Mouse (Mus musculus) neural tube, embryonic 10.5 days (tissue): ENCODE measurements around the gene Timp2.
"Not testable (repeated sequence)": the region's sequence is repeated elsewhere in the genome, so short reads cannot be mapped to it uniquely, and the experiment has no call there.

Experiments
- DNase-seq: peaks from one replicate; pipeline ENCODE4 v3.0.0-alpha.2; 2017; ENCODE audit warnings: low spot score; ENCODE audit errors: extremely low spot score

The Timp2 gene

DNA sequence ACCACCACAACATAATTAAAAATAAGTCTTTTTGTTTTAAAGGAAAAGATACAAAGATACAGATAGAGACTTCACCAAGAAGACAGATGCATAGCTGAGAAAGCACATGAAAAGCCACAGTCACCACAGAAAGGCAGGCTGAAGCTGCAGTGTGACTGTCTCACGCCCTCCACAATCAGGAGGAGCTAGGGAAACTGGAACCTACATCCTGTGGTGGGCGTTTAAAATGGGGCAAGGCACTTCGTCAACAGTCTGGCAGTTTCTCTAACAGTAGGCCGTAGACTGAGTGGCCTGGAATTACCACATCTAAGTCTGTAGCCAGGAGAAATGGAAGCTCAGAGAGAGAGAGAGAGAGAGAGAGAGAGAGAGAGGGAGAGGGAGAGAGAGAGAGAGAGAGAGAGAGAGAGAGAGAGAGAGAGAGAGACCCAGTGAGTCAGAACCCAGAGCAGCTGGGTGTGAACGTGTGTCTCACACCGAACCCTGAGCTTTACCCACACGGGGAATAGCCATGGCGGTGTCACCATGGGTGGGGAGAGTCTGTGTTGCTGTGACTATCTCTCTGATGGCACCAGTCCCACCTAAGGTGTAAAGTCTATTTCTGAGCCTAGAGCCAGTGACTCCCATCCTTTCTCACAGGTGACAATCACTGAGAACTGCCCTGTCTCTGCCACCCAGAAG lies 17.9 kb downstream of the Timp2 start:
- DNase-seq, result no peak

DNA sequence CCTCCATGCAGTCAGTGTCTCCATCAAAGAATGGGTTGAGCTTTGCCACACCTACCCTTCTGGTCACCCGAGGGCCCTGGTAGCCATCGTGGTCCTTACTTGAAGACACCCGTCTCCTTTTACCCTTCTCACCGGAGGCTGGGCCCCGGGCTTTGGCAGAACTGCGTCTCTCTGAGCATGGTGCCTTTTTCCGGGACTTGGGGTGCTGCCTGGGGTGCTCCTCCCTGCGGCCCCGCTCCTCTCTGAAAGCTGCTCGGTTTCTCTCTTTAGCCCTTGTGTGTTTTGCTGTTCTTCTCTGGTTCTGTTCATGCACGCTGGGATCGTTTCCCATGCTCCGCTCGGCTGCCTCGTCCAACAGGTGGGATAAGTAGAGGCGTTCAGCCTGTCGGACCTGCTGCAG lies 22.1 kb downstream of the Timp2 start:
- no peak for DNase-seq

DNA sequence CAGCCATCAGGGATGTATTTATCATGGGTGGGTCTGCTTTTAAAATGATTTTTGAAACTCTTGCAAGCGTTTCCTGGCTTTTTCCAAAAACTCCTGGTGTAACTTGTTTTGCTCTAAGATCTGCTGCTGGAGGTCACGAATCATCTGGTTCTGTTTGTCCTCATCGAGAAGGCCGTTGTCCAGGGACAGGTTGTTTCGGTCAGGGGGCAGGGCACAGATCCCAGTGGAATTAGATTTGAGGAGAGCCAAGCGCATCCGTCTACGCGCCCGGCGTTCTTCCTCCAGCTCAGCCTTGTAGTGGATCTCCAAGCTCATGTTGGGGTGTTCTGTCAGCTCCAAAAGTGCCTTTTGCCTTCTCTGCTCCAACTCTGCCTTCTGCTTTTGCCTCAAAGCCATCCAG lies 23.2 kb downstream of the Timp2 start:
- no peak for DNase-seq

DNA sequence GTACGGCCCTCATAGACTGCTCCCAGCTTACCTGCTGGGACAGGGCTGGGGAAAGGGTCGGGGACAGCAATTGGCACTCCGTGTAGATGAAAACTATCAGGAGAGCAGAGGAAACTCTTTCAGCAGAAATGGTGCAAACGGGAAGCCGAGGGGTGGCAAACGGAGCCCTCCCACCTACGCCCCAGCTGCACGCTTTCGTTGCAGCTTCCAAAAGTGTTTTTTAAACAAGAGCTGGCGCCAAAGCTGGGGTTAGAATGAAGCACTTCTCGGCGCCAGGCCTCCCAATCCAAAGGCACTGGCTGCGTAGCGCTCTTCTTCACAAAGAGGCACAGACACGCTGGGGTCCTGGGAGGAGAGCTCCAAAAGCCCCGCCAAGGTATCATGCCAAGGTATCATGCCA lies 24.8 kb downstream of the Timp2 start:
- DNase-seq, result no peak

DNA sequence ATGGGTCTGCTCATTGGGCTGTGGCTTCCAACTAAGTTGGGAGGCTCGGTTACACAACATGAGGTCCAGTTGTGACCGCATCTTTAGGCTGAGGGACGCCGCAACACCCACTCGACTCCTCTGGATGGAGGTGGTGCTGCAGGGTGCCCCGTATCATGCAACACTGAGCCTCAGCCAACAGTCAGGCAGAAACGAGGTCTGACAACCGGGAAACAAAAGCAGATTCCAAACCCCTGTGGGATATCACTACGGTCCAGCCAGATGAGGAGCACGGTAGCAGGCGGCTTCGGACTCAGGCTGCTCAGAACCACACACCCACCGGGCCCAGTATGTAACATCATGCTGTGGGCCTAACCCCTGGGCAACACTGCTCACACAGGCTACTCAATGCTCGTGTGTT lies 25.2 kb downstream of the Timp2 start:
- DNase-seq, result no peak

DNA sequence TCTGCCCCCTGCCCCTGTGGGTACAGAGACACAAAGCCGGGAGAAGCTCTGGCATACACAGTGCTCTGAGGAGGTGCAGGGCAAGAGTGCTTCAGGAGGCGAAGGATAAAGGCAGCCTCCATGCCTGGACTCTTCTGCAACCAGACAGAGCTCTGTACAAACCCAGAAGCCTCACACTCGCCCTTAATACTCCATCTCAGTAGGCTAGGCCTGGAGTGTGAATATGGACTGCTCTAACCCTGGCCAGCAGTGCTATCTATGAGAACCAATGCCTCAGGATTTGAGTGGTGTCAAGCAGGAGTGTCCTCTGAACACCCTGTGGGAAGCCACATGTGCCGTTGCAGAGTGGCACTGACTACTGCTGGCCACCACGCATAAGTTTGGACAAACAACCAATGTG lies 26.6 kb downstream of the Timp2 start:
- DNase-seq, result no peak

DNA sequence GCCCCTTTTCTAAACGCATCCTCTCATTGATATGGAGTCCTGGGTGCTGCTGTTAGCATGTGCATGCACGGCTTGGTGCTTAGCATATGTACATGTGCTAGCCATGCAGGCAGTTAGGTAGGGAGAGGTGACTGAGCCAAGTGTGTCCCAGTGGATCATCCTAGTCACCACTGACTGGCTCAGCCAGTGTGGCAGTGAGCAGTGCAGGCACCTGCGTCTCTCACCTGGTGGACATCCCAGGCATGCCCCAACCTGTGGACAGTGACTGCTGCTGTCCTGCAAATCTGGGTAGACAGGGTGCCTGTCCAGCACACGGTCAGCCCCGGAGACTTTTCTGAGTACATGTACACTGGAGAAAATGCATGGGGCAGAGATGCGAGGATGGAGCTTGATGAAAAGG lies 27.0 kb downstream of the Timp2 start:
- DNase-seq, result no peak

DNA sequence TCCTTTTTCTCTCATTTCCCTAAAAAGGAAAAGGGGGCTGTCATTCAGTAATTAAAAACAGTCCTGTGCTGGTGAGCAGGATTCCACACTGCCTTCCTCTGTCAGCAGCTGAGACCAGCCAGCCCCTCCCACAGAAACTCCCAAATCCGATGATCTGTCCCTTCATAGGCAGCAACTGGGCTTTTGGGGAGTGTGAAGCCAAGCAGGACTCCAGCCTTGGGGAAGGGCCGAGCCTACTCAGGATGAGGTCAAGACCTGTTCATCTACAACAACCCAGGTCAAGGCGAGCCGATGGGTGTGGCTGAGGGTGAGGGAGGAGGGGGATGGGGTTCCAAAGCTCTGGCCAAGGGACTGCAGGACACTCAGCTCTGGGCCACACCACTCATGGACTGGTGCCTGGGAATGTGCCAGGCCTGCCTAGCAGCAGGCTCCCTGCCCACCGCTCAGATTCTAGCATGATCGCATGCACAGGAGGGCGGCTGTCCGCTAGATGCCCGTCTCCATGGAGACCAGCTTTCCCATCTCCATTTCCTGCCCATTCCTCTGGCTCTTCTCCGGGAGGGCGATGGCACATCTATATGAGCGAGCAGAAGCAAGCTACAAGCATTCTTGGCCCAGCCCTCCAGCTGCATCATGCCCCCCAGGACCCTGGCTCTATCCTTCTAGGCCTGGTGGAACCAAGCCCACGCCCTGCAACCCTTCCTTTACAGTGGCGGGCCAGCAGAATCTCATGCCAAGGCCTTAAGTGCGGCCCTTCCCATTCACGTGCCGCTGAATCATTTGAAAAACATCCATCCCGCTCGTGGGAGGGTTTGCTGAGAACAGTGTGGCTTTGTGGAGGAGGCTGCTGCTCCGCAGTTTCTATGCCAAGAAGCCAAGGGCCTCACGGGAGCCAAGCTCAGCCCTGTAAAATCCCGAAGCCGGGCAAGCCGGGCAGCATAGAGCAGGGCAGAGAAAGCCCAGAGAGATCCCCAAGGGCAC lies 28.3 kb downstream of the Timp2 start:
- no peak for DNase-seq

DNA sequence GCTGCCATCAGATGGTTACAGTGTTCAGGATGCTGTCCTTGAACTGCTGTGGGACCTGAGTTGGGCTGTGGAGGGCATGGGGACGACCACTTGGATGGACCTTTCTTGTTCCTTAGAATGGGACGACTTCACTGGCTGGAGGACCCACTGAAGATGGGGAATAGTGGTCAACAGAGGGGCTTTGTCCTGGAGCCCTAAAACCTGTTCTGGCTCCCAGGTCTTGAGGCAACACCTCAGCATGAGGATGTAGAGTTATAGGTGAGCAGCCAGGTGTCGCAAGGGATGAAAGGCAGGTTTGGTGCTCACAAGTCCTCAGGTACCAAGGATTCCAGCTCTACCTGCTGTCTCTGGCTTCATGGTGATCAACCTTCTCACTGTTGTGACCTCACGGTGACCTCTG lies 29.0 kb downstream of the Timp2 start:
- no peak for DNase-seq

DNA sequence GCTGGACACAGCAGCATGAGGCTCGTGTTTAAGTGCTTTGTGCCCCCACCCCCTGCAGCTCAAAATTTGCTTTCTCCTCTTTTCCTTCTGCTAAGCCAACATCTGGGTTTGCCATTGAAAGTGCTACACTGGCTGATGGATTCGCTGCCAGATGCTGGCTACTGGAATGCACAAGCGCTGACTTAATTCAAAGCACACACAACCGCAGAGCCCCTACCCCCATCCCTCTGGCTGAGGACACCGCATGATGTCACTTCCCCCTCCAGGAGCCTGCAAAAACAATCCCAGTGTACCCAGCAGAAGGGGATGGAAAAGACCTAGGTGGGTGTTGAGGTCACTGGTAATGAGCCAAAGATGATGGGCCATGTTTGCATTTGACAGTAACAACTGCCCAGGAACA lies 31.0 kb downstream of the Timp2 start:
- peak; percentile 58 for DNase-seq

DNA sequence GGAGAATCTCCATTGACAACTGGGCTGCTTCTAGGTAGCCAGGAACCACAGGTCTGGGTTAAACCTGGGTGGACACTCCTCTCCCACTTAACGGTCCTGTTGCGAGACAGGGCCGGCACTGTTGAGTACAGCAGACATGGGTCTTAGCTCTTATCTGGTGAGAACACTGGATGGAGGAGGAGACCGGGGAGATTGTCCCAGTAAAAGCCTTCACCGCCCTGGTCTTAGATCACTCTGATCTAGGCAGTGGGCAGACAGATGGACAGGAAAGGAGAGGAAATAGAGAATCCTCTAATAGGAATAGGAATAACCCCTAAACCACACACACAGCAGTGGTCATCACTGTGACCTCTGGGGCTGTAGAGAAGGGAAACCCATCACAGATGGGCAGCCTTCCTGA lies 31.6 kb downstream of the Timp2 start:
- DNase-seq, result peak; percentile 27

DNA sequence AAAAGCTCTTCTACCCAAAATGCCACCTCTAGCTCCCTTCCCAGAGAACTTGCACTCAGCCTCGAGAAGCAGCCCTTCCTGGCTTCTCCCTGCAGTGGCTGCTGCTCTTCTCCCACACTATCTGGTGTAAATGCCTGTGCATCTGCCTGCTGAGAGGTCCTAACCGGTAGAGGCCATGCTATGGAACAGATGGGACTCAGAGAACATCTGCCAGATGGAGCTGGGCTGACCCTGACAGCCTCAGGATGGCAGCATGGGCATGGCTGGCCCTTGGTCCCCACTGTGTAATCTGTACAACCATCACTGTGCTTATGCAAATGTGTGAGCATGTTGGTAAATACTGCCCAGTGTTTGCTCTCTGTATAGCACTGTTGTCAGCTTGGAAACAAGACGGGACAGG lies 32.9 kb downstream of the Timp2 start:
- no peak for DNase-seq

DNA sequence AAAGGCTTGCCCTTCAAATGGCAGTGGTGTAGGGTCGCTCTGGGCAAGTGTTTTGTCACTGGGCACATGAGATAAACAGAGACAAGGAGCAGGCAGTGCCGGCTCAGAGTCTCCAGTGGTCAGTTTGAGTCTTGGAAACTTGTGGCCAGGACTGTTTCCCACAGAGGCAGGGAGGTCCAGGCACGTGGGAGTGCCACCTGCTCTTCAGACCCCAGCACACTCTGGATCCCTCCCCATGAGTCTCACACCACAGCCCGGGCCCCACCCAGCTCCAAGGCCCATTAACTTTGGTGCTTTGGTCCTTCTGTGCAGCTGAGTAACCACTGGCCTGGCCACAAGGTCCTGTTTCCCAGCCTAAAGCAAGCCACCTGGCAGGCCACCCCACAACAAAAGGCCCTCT lies 33.6 kb downstream of the Timp2 start:
- no peak for DNase-seq

DNA sequence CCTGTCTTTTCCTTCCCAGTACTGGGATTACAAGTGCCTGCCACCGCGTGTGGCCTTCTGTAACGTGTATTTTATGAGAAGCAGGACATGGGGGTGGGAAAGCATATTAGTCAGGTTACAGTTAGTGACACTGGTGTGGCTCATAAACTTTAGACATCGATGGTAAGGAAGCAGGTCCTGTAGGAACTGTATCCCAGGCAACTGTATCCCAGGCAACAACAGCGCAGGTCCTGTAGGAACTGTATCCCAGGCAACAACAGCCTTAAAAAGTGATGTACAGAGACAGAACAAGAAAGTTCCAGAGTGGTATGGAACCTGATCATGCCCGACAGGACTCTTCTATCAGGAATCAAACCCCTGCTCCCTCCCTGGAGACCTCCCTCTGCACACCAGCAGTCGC lies 34.0 kb downstream of the Timp2 start:
- no peak for DNase-seq

DNA sequence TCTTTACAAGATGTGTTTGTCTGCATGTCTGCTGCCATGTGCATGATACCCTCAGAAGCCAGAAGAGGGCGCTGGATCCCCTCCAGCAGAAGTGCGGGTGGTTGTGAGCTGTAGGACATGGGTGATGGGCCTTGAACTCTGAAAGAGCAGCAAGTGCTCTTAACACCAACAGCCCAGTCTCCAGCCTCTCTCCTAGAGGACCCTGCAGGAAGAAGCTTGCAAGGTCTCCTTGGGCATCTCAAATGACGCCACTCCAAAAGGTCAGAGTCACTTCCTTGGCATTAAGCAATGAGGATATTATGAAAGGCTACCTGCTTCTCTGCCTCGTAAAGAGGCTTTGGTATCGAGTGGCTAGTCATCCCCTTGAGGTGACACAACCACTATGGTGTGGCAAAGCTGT lies 36.9 kb downstream of the Timp2 start:
- DNase-seq, result no peak

DNA sequence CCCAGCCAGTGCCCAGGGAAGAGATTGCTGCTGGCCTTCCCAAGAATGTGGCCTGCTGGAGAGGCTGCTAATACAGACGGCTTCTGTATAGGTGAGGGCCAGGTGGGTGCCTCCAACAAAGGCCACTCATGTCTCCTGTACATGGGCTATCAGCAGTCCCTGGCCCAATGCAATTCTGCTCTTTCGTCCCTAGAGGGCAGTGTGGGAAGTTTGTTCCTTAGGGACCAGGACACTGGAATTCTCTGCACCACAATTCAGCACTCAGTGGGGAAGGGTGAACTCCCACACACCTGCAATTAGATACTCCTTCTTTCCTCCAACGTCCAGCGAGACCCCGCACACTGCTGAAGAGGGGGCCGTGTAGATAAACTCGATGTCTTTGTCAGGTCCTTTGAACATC lies 38.4 kb downstream of the Timp2 start:
- DNase-seq, result peak; percentile 42

DNA sequence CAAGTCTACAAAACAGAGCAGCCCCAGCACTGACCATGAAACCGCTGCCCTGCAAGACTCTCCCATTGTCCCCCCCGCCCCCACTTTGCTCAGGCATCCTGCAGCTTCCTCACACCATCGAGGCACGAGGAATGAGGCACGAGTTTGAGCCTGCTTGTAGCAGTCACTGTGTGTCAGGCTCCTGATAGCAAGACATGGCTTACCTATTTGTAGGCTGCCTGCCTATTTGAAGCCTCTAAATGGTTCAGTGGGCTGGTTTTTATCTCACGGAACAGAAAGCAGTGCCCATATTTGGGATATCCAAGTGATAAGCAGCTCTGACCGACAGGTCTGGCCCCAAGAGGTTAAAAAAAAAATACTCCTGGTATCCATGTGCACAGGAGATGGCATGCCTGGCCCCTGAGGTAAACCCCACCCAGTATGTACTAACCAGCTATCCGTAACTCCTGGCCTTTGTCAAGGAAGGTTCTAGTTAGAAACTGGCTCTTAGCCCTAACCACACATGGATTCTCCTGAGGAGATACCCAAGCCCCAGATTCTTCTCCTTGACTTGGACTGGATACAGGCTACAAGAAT lies 39.2 kb downstream of the Timp2 start:
- DNase-seq, result no peak

DNA sequence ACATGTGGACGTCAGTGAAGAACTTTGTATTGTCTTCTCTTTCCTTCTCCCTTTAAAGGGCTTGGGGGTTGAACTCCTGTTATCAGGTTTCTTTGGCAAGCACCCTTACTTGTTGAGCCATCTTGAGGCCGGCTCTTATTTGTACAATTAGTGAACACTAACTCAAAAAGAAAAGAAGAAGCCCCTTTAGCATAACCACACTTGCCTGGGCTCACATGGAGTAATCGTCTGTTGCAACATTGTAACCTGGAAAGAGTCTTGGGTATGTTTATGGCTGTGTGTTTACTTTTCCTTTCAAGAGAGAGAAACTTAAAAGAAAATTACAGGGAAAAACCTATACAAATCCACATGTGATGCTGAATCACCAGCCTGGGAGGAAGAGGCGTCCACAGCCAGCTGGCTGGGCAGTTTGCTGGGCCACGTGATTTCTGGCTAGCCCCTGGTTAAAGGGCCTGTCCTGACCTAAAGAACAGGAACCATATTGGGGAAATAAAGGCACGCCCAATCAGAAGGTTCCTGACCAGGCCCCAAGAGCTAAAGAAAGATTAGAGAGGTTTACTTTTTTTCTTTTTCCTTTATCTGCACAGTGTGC lies 43.3 kb downstream of the Timp2 start:
- no peak for DNase-seq

DNA sequence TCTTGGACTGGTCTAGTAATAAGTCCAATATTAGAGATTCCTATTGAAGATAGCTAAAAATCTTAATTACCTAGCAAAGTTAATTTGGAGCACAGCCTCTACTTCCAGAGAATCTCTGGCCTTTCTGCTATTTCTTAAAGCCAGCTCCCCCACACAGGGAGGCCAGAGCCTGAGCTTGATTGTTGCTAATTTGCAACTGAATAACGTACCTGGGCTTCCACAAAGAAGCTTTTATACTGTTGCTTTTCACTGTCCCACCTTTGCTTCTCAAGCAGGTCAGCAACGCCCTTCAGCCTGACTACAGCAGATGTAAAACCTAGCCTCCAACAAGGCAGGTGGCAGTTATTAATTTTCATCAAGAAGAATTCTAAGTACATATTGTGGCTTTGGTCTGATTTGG lies 47.6 kb downstream of the Timp2 start:
- DNase-seq, result not testable (repeated sequence)

DNA sequence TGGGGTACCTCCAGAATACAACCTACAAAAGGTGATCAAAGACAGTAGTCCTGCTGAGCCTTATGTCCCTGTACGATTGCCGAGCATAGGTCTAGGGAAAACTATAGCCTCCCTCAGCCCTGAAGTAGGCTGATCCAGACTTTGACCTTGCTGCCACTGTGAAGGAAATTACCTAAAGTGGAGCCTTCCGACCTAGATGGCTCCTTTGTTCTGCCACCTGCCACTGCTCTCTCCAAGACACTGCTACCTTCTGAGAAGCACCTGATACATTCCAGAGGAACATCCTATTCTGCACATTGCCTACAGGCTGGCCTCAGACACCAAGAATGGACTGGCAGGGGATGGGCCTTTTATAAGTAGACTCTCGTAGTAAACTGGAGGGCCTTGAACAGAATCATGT lies 51.6 kb downstream of the Timp2 start:
- DNase-seq, result not testable (repeated sequence)

DNA sequence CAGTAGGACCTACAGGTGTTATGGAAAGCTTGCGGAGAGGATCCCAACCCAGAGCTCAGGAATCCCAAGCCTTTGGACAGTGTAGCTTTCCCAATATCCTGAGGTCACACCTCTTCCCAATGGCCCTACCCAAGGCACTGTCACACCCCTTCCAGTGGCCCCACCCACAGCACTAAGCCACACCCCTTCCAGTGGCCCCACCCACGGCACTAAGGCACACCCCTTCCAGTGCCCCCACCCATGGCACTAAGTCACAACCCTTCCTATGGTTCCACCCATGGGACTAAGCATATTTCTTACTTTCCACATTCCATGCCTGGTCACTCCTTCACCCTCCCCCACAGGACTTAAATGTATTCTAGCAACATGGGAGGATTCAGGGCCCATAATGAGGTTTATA lies 56.7 kb downstream of the Timp2 start:
- no peak for DNase-seq

DNA sequence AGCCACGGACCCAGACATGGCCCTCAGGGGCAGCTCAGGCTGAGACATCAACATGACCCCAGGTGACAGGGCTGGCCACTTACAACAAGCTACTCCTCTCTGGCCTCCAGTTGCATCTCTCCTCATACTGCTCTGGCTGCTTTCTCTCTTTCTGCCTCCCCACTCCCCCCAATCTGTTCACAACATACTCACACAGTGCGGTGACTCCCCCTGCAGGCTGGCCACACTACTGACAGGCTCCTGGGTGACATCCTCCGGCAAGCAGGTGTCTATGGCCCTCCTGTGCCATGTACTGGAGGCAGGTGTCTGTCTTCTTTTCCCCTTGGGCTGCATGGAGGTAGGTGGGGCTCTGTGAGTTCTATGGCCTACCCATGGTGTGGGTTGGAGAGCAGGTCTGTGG lies 57.6 kb downstream of the Timp2 start:
- DNase-seq, result no peak
